Mouse (Mus musculus) olfactory bulb, adult 2 months (tissue): ENCODE measurements at regions not wholly inside any gene's neighbourhood (a gene's known extent, or its start where the extent isn't known, plus 50 kb on each side); places are given as distances from the start of the nearest gene placed in this dataset.

Experiments used
- H3K27ac ChIP-seq: fragments of 200-500 bp; 2 replicates; pipeline ENCODE4 v1.5.1; 2012; ENCODE audit warnings: low read depth, low read length; ENCODE audit not compliant: insufficient read depth
- H3K4me1 ChIP-seq: fragments of 200-500 bp; 2 replicates; pipeline ENCODE4 v1.6.1; 2012; ENCODE audit warnings: low read length; ENCODE audit not compliant: control insufficient read depth, insufficient read depth
- H3K4me3 ChIP-seq: fragments of 200-500 bp; 2 replicates; pipeline ENCODE4 v1.5.1; 2012; ENCODE audit warnings: mild to moderate bottlenecking, low read depth, low read length, moderate library complexity; ENCODE audit not compliant: insufficient read depth
- CTCF ChIP-seq: fragments of 200-500 bp; IDR thresholded peaks from 2 replicates; pipeline ENCODE4 v1.5.1; 2012; ENCODE audit warnings: low read depth, mild to moderate bottlenecking, low read length, moderate library complexity; ENCODE audit not compliant: insufficient read depth
- POLR2A ChIP-seq: fragments of 200-500 bp; IDR thresholded peaks from 2 replicates; pipeline ENCODE4 v1.6.1; 2012; ENCODE audit warnings: mild to moderate bottlenecking, low read depth, low read length, moderate library complexity; ENCODE audit not compliant: insufficient read depth
- WGBS: fragments of 180-500 bp; shearing (Covaris S2); methylation state at CpG from one replicate; pipeline ENCODE4 v1.1.7; 2018; 5-methylcytosine and 5-hydroxymethylcytosine counted together

GRCm38 (mm10) chr13:82274733-82275132, 491.9 kb downstream of the Cetn3 start:
- no peak overlapping the region for H3K27ac ChIP-seq
- 84% methylated on average over 3 of the region's 3 CpGs for WGBS
- H3K4me3 ChIP-seq = no peak overlapping the region
- TF ChIP-seq CTCF = no peak
- TF ChIP-seq POLR2A = no peak
- H3K4me1 ChIP-seq = no peaks in the 10 kb centered on the region

GRCm38 (mm10) chr13:82276001-82276400, 493.1 kb downstream of the Cetn3 start:
- Histone ChIP-seq H3K27ac (no peak overlapping the region), H3K4me1 (no peaks in the 10 kb centered on the region), H3K4me3 (no peak overlapping the region)
- WGBS = 87% methylated on average over 3 of the region's 3 CpGs
- TF ChIP-seq POLR2A (no peak), CTCF (no peak)

- 89% methylated on average over 4 of the region's 4 CpGs for WGBS
- H3K4me3 ChIP-seq = no peak overlapping the region
- TF ChIP-seq POLR2A (no peak), CTCF (no peak)
- no peak overlapping the region for H3K27ac ChIP-seq
- H3K4me1 ChIP-seq = 0 out of 2 replicates have a peak, but pooled peaks cover 3% of the 10 kb centered on the region
Observed at GRCm38 (mm10) chr13:82280744-82281143, 497.9 kb downstream of the Cetn3 start.

- no peak overlapping the region for H3K4me3 ChIP-seq
- no peak for TF ChIP-seq CTCF
- TF ChIP-seq POLR2A = no peak
- 59% methylated on average over 3 of the region's 3 CpGs for WGBS
- no peak overlapping the region for H3K27ac ChIP-seq
- no peaks in the 10 kb centered on the region for H3K4me1 ChIP-seq
Observed at GRCm38 (mm10) chr13:82295834-82296233, 513.0 kb downstream of the Cetn3 start.

- no peak for TF ChIP-seq POLR2A
- TF ChIP-seq CTCF = no peak
- WGBS = 23% methylated on average over 2 of the region's 2 CpGs
- Histone ChIP-seq H3K4me3 (no peak overlapping the region), H3K4me1 (peaks cover 4% of the 10 kb centered on the region; the same call in 1 of the 2 replicates), H3K27ac (peak overlapping the region; percentile 57; the same call in 1 of the 2 replicates)
Observed at GRCm38 (mm10) chr13:82304227-82304626, 521.4 kb downstream of the Cetn3 start.

GRCm38 (mm10) chr13:82305076-82305475, 522.2 kb downstream of the Cetn3 start:
- H3K4me3 ChIP-seq = no peak overlapping the region
- H3K27ac ChIP-seq = 0 out of 2 replicates have a peak overlapping the region, but pooled peaks have one; percentile 41
- no peak for TF ChIP-seq POLR2A
- TF ChIP-seq CTCF = no peak
- WGBS = 62% methylated on average over 6 of the region's 6 CpGs
- H3K4me1 ChIP-seq = peaks cover 4% of the 10 kb centered on the region; the same call in 1 of the 2 replicates

GRCm38 (mm10) chr13:82308336-82308735, 525.5 kb downstream of the Cetn3 start:
- WGBS = 69% methylated on average over 8 of the region's 8 CpGs
- TF ChIP-seq POLR2A (no peak), CTCF (no peak)
- Histone ChIP-seq H3K4me3 (no peak overlapping the region), H3K4me1 (peaks cover 4% of the 10 kb centered on the region; the same call in 1 of the 2 replicates), H3K27ac (no peak overlapping the region)

- H3K27ac ChIP-seq = peak overlapping the region; percentile 13; the same call in 1 of the 2 replicates
- no peak for TF ChIP-seq CTCF
- TF ChIP-seq POLR2A = no peak
Observed at GRCm38 (mm10) chr13:82316573-82317202, 533.8 kb downstream of the Cetn3 start.

GRCm38 (mm10) chr13:82317203-82317580, 534.3 kb downstream of the Cetn3 start:
- no peak for TF ChIP-seq CTCF
- no peak for TF ChIP-seq POLR2A
- Histone ChIP-seq H3K27ac (no peak overlapping the region), H3K4me3 (no peak overlapping the region), H3K4me1 (no peaks in the 10 kb centered on the region)
- WGBS = 31% methylated on average over 2 of the region's 2 CpGs

More at GRCm38 (mm10) chr13:82316573-82317202, 533.8 kb downstream of the Cetn3 start:
- no peaks in the 10 kb centered on the region for H3K4me1 ChIP-seq
- no peak overlapping the region for H3K4me3 ChIP-seq
- WGBS = 39% methylated on average over 5 of the region's 5 CpGs

- 70% methylated on average over 3 of the region's 3 CpGs for WGBS
- no peak overlapping the region for H3K4me3 ChIP-seq
- H3K4me1 ChIP-seq = no peaks in the 10 kb centered on the region
- TF ChIP-seq CTCF (no peak), POLR2A (no peak)
- no peak overlapping the region for H3K27ac ChIP-seq
Observed at GRCm38 (mm10) chr13:82318395-82318794, 535.5 kb downstream of the Cetn3 start.

- H3K4me1 ChIP-seq = no peaks in the 10 kb centered on the region
- TF ChIP-seq POLR2A (no peak), CTCF (no peak)
- WGBS = 58% methylated on average over 2 of the region's 2 CpGs
- H3K4me3 ChIP-seq = no peak overlapping the region
- H3K27ac ChIP-seq = no peak overlapping the region
Observed at GRCm38 (mm10) chr13:82354355-82354754, 571.5 kb downstream of the Cetn3 start.
